Mouse (Mus musculus): ENCODE data around the gene Hist1h1c.

DNA sequence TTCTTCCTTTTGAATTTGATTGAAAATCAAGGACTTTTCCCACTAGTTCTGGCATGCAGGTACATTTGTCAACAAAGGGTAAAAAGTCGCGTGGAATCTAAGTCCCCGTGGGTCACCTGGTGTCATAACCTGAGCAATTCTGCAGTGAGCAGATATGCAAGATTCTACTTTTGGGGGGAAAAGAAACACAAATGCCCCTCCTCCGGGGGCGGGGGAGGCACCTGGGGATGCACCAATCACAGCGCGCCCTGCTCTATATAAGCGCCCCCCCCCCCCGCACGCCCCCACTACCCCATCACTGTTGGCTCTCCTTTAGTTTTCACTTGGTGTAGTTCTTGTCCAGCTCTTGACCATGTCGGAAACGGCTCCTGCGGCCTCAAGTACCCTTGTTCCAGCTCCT, 43.1 kb upstream of the Hist1h1c start, which contains the start of gene Hist1h1t:
- TF ChIP-seq POLR2A (IDR thresholded peaks at IDR 0.05; ENCODE audit: extremely low read depth, insufficient read depth, low read length), result no peak
- TF ChIP-seq CTCF (IDR thresholded peaks at IDR 0.05; ENCODE audit: extremely low read depth, insufficient read depth, low read length), result no peak
